Mouse (Mus musculus): ENCODE measurements around the gene Fam25c. TPM values are rescaled to one million over a fixed set of nuclear protein-coding genes. Genes with fewer than 3 reads are reported as not detected.

The Fam25c gene
- total and polyA plus RNA-seq, 3 experiments = not detected

GRCm38 (mm10) chr14:34311021-34311631 is 44.1 kb downstream of the Fam25c start:
- Histone ChIP-seq H3K4me1 (ENCODE audit: control insufficient read depth in 1 of 2, insufficient read depth in 2 of 2, low read length in 2 of 2) (peaks cover 12 to 30% of the 10 kb centered on the region in 2 experiments), H3K27ac (ENCODE audit: control insufficient read depth, low read depth, low read length) (peak overlapping the region; percentile 63), H3K4me3 (ENCODE audit: control insufficient read depth in 1 of 2, insufficient read depth in 1 of 2, low read depth in 2 of 2, low read length in 2 of 2) (peak overlapping the region; percentile 91 to 93), H3K36me3 (ENCODE audit: control insufficient read depth in 1 of 2, insufficient read depth in 2 of 2, low read length in 2 of 2) (peaks cover 6 to 33% of the 10 kb centered on the region in 2 experiments), H3K27me3 (ENCODE audit: control insufficient read depth in 1 of 2, insufficient read depth in 2 of 2, low read length in 2 of 2) (no peaks in the 10 kb centered on the region), H3K79me2 (ENCODE audit: control insufficient read depth, insufficient read depth, low read length, poor library complexity) (peaks cover 43% of the 10 kb centered on the region), H3K9ac (ENCODE audit: control insufficient read depth, low read depth, low read length, poor library complexity, severe bottlenecking) (peak overlapping the region; percentile 96), H3K9me3 (replicated peaks; ENCODE audit: insufficient read depth, low read length) (no peaks in the 10 kb centered on the region)
- TF ChIP-seq ZNF384 (IDR thresholded peaks at IDR 0.05; ENCODE audit: low read depth, low read length) (peak; percentile 41; the same call in 1 of the 2 replicates), ZMIZ1 (IDR thresholded peaks at IDR 0.05; ENCODE audit: low read depth, low read length) (0 out of 2 replicates have a peak, but pooled peaks have one; percentile 5), UBTF (IDR thresholded peaks at IDR 0.05; ENCODE audit: borderline replicate concordance, insufficient read depth, low read depth, low read length) (peak; percentile 77; the same call in 1 of the 2 replicates), TAL1 (IDR thresholded peaks at IDR 0.05; ENCODE audit: low read length) (no peak), HCFC1 (IDR thresholded peaks at IDR 0.05; ENCODE audit: low read depth, low read length) (no peak; the same call in 1 of the 2 replicates), SIN3A (IDR thresholded peaks at IDR 0.05; ENCODE audit: low read length) (peak; percentile 60), MXI1 (IDR thresholded peaks at IDR 0.05; ENCODE audit: low read depth, low read length) (peak; percentile 35), MAX (IDR thresholded peaks at IDR 0.05; ENCODE audit: low read length) (peak; percentile 66)
- peak; percentile 75 for DNase-seq (ENCODE audit: low read depth, low spot score)

GRCm38 (mm10) chr14:34310234-34310965 is 44.8 kb downstream of the Fam25c start, which contains the start of the genes Shld2 and Glud1:
Gene Shld2, minus strand, starts transcription at chr14:34310493.
Gene Glud1, plus strand, starts transcription at chr14:34310727.
- Histone ChIP-seq H3K4me3 (ENCODE audit: control insufficient read depth in 1 of 2, insufficient read depth in 1 of 2, low read depth in 2 of 2, low read length in 2 of 2) (peak within 1 kb of the TSS; percentile 91 to 93), H3K9ac (ENCODE audit: control insufficient read depth, low read depth, low read length, poor library complexity, severe bottlenecking) (peak within 1 kb of the TSS; percentile 97), H3K36me3 (ENCODE audit: control insufficient read depth in 1 of 2, insufficient read depth in 2 of 2, low read length in 2 of 2) (peaks cover 6 to 31% of the 10 kb centered on the region in 2 experiments), H3K27me3 (ENCODE audit: control insufficient read depth in 1 of 2, insufficient read depth in 2 of 2, low read length in 2 of 2) (no peaks in the 10 kb centered on the region), H3K9me3 (replicated peaks; ENCODE audit: insufficient read depth, low read length) (no peaks in the 10 kb centered on the region), H3K27ac (ENCODE audit: control insufficient read depth, low read depth, low read length) (peak within 1 kb of the TSS; percentile 63), H3K79me2 (ENCODE audit: control insufficient read depth, insufficient read depth, low read length, poor library complexity) (peaks cover 40% of the 10 kb centered on the region), H3K4me1 (ENCODE audit: control insufficient read depth in 1 of 2, insufficient read depth in 2 of 2, low read length in 2 of 2) (peaks cover 12 to 30% of the 10 kb centered on the region in 2 experiments)
- peak; percentile 91 for DNase-seq (ENCODE audit: low read depth, low spot score)
- TF ChIP-seq HCFC1 (IDR thresholded peaks at IDR 0.05; ENCODE audit: low read depth, low read length) = peak; percentile 41; the same call in 1 of the 2 replicates
- TF ChIP-seq E2F4 (IDR thresholded peaks at IDR 0.05; ENCODE audit: borderline replicate concordance, low read depth, low read length) = no peak
- TF ChIP-seq MAZ (IDR thresholded peaks at IDR 0.05; ENCODE audit: low read depth, low read length) = 0 out of 2 replicates have a peak, but pooled peaks have one; percentile 36
- 0 out of 2 replicates have a peak, but pooled peaks have one; percentile 20 for TF ChIP-seq UBTF (IDR thresholded peaks at IDR 0.05; ENCODE audit: borderline replicate concordance, insufficient read depth, low read depth, low read length)
- TF ChIP-seq ELF1 (IDR thresholded peaks at IDR 0.05; ENCODE audit: low read depth, low read length) = peak; percentile 70
- TF ChIP-seq JUND (IDR thresholded peaks at IDR 0.05; ENCODE audit: low read depth, low read length) = no peak
- no peak for TF ChIP-seq ZNF384 (IDR thresholded peaks at IDR 0.05; ENCODE audit: low read depth, low read length)
- TF ChIP-seq ZKSCAN1 (IDR thresholded peaks at IDR 0.05; ENCODE audit: low read depth, low read length) = no peak
- peak; percentile 73 for TF ChIP-seq SIN3A (IDR thresholded peaks at IDR 0.05; ENCODE audit: low read length)
- TF ChIP-seq RCOR1 (IDR thresholded peaks at IDR 0.05; ENCODE audit: low read depth, low read length) = no peak
- TF ChIP-seq KAT2A (conservative IDR thresholded peaks at IDR 0.05; ENCODE audit: low read depth, low read length) = peak; percentile 36; the same call in 1 of the 2 replicates
- 0 out of 6 replicates have a peak, but pooled peaks of 1 of the 3 experiments have one; percentile 3 for TF ChIP-seq CTCF (IDR thresholded peaks at IDR 0.05 in 2 of 3, conservative IDR thresholded peaks at IDR 0.05 in 1 of 3; ENCODE audit: control insufficient read depth in 1 of 3, insufficient read depth in 1 of 3, low read depth in 2 of 3, low read length in 3 of 3, poor library complexity in 1 of 3, severe bottlenecking in 1 of 3)
- no peak for TF ChIP-seq EP300 (IDR thresholded peaks at IDR 0.05; ENCODE audit: low read depth in 1 of 2, low read length in 2 of 2)
- TF ChIP-seq MYC (IDR thresholded peaks at IDR 0.05; ENCODE audit: low read depth, low read length) = no peak
- TF ChIP-seq RAD21 (IDR thresholded peaks at IDR 0.05; ENCODE audit: low read depth, low read length) = no peak
- TF ChIP-seq MXI1 (IDR thresholded peaks at IDR 0.05; ENCODE audit: low read depth, low read length) = no peak; the same call in 1 of the 2 replicates
- peak; percentile 78 for TF ChIP-seq NRF1 (IDR thresholded peaks at IDR 0.05; ENCODE audit: insufficient read depth, low read depth, low read length, poor library complexity, severe bottlenecking)
- no peak for TF ChIP-seq MAX (IDR thresholded peaks at IDR 0.05; ENCODE audit: low read length)
- TF ChIP-seq USF2 (IDR thresholded peaks at IDR 0.05; ENCODE audit: borderline replicate concordance in 1 of 2, insufficient read depth in 1 of 2, low read depth in 1 of 2, low read length in 2 of 2) = no peak
- no peak for TF ChIP-seq USF1 (IDR thresholded peaks at IDR 0.05; ENCODE audit: low read depth, low read length)
- TF ChIP-seq SMC3 (IDR thresholded peaks at IDR 0.05; ENCODE audit: low read depth, low read length) = no peak
- TF ChIP-seq POLR2A (IDR thresholded peaks at IDR 0.05; ENCODE audit: control insufficient read depth in 1 of 2, insufficient read depth in 1 of 2, low read depth in 1 of 2, low read length in 2 of 2, poor library complexity in 1 of 2) = peak; percentile 82 to 96
- no peak for TF ChIP-seq CHD1 (IDR thresholded peaks at IDR 0.05; ENCODE audit: low read depth, low read length)
- TF ChIP-seq GATA1 (IDR thresholded peaks at IDR 0.05; ENCODE audit: low read depth, low read length) = no peak
- TF ChIP-seq GABPA (IDR thresholded peaks at IDR 0.05; ENCODE audit: low read depth, low read length) = no peak

Data from MEL (cell line).